21 mouse cellular contexts compared by ENCODE assay signal in genomic region chr1:71688926-71689303, GRCm38 (mm10).
"Had no signal": no experiment of that assay in that cellular context is flagged by ENCODE, and none has a peak within 500 bp of the region (broad histone marks: within the 10 kb centered on the region; RNA-seq: fewer than 3 reads in every experiment).

No protein-coding gene starts in this region.

- H3K4me1 ChIP-seq: midbrain, embryonic 12.5 days; midbrain, embryonic 15.5 days; neural tube, embryonic 12.5 days; neural tube, embryonic 15.5 days had no signal

- H3K9ac ChIP-seq: limb, embryonic 12.5 days; limb, embryonic 15.5 days; liver, embryonic 14.5 days; liver, postnatal 0 days; lung, embryonic 14.5 days; midbrain, embryonic 12.5 days; midbrain, embryonic 15.5 days; neural tube, embryonic 12.5 days; neural tube, embryonic 15.5 days had no signal

- H3K9me3 ChIP-seq: limb, embryonic 12.5 days; limb, embryonic 15.5 days; midbrain, embryonic 12.5 days; midbrain, embryonic 15.5 days; neural tube, embryonic 12.5 days; neural tube, embryonic 15.5 days had no signal

- DNase-seq: kidney, postnatal 14 days; kidney, postnatal 4 days; left cerebral cortex, postnatal 4 days; liver, postnatal 0 days; lung, embryonic 14.5 days; right cerebral cortex, adult 18-20 months; right cerebral cortex, postnatal 14 days; right cerebral cortex, postnatal 4 days; thymus, adult 2 months; thymus, postnatal 14 days; thymus, postnatal 4 days had no signal

- H3K36me3 ChIP-seq: limb, embryonic 12.5 days; limb, embryonic 15.5 days; midbrain, embryonic 12.5 days; midbrain, embryonic 15.5 days; neural tube, embryonic 12.5 days; neural tube, embryonic 15.5 days had no signal

- ATAC-seq: lung, postnatal 0 days; midbrain, embryonic 15.5 days had no signal

- H3K4me3 ChIP-seq: limb, embryonic 12.5 days; limb, embryonic 15.5 days; midbrain, embryonic 12.5 days; midbrain, embryonic 15.5 days; neural tube, embryonic 12.5 days; neural tube, embryonic 15.5 days had no signal

- H3K27ac ChIP-seq: limb, embryonic 12.5 days; limb, embryonic 15.5 days; liver, embryonic 14.5 days; macrophage; midbrain, embryonic 12.5 days; midbrain, embryonic 15.5 days; neural tube, embryonic 12.5 days; neural tube, embryonic 15.5 days; stomach, postnatal 0 days had no signal

- H3K4me2 ChIP-seq: limb, embryonic 12.5 days; limb, embryonic 15.5 days; lung, embryonic 14.5 days; midbrain, embryonic 12.5 days; midbrain, embryonic 15.5 days; neural tube, embryonic 12.5 days; neural tube, embryonic 15.5 days had no signal

- H3K27me3 ChIP-seq: limb, embryonic 12.5 days; limb, embryonic 15.5 days; midbrain, embryonic 12.5 days; midbrain, embryonic 15.5 days; neural tube, embryonic 12.5 days; neural tube, embryonic 15.5 days had no signal
